Mouse (Mus musculus): ENCODE data around the gene Lsamp.

DNA sequence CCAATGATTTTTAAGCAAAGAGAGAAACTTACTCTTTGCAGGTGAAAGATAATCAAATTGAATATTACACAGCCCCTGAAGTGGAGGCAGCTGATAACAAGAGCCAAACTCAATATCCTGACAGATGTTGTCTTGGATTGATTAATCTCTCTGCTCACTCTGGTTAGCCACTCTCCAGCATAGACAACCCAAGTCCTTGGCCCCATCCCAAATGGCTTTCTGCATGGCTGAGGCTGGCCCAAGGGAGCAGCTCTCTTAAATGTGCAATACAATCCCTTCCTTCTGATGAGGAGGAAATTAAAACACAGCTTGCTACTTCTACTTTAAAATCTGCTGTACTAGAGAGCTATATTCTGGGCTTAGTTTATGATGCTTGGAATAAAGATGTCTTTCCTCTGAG is 1572.9 kb downstream of the Lsamp start:
- TF ChIP-seq CTCF (IDR thresholded peaks at IDR 0.05; ENCODE audit: low read depth) (no peak), EP300 (IDR thresholded peaks at IDR 0.05; ENCODE audit: low read depth) (no peak)
